Mouse (Mus musculus): ENCODE results near the gene Bcam. TPM values are rescaled to one million over a fixed set of nuclear protein-coding genes. Genes with fewer than 3 reads are reported as not detected.

Bcam gene
- total RNA-seq, 2 experiments from 2014 or later: 18.6 to 19.1 TPM

DNA sequence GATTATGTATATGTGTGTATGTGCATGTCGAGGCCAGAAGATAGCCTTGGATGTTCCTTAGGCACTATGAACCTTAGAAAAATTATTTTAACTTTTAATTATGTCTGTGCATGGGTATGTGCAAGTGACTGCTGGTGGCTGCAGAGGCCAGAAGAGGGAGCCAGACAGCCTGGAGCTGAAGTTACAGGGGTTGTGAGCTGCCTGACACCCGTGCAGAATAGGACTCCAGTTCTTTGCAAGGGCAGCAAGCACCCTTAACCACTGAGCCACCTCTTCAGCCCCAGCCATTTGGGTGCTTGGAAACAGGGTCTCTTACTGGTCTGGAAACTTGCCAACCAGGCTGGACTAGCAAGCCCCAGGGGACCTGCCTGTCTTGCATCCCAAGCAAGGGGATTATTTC lies 15.8 kb downstream of the Bcam start:
- DNase-seq (ENCODE audit: low spot score in 2 of 2): no peak

DNA sequence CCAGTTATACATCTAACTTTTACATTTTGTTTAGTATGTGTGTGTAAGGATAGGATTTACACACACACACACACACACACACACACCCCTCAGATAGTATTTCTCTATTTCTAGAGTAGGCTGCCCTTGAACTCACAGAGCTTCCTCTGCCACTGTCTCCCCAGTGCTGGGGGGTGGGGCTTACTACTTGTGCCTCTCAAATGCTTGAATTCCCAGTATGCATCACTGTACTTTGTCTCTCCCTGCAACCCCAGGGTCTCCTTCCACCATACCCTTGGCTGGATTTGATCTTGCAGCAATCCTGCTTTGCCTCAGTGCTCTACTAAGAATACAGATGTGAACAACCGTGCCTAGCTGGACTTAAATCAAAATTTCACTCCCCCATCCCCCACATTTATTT lies 16.8 kb downstream of the Bcam start:
- no peak for DNase-seq (ENCODE audit: low spot score in 2 of 2)

DNA sequence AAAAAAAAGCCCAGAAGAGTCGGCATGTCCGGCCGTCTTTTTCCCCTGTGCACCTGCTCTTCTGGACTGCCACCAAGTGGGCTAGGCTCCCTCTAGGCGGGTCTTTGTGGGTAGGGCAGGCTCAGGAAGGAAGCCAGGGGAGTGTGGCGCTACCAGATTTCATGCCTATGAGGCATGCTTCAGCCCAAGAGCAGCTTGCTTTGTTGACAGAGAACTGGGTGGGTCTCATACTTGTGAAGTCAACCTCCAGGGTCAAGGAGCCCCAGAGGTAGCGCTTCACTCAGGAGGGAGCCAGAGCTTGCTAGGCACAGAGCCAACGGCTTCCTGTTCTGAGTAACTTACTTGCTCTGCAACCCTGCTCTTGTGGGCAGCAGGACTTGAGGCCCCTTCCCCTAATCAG lies 17.2 kb downstream of the Bcam start:
- DNase-seq (ENCODE audit: low spot score in 2 of 2): no peak

DNA sequence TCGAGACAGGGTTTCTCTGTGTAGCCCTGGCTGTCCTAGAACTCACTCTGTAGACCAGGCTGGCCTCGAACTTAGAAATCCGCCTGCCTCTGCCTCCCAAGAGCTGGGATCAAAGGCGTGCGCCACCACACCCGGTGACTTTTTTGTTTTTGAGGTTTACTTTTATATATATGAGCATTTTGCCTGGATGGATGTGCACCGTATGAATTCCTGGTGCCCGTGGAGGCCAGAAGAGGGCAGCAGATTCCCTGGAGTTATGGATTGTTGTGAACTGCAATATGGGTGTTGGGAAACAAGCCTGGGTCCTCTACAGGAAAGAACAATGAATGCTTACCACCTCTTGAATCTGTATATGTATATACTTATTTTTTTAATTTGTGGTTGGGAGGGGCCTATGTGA lies 18.2 kb downstream of the Bcam start:
- no peak for DNase-seq (ENCODE audit: low spot score in 2 of 2)

DNA sequence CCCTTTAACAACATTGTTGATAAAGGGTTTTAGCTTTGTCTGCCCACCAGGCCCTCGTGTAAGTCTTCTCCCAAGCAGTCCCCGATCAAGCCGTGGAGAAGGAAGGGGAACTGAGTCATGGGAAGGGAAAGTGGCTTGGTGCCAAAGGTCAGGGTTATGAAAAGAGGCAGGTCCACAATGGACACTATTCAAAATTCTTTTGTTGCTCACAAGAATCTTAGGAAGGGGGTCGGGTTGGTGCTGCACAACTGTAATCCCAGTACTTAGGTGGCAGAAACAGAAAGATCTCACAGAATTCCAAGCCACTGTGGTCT lies 19.8 kb downstream of the Bcam start:
- no peak for DNase-seq (ENCODE audit: low spot score in 2 of 2)

DNA sequence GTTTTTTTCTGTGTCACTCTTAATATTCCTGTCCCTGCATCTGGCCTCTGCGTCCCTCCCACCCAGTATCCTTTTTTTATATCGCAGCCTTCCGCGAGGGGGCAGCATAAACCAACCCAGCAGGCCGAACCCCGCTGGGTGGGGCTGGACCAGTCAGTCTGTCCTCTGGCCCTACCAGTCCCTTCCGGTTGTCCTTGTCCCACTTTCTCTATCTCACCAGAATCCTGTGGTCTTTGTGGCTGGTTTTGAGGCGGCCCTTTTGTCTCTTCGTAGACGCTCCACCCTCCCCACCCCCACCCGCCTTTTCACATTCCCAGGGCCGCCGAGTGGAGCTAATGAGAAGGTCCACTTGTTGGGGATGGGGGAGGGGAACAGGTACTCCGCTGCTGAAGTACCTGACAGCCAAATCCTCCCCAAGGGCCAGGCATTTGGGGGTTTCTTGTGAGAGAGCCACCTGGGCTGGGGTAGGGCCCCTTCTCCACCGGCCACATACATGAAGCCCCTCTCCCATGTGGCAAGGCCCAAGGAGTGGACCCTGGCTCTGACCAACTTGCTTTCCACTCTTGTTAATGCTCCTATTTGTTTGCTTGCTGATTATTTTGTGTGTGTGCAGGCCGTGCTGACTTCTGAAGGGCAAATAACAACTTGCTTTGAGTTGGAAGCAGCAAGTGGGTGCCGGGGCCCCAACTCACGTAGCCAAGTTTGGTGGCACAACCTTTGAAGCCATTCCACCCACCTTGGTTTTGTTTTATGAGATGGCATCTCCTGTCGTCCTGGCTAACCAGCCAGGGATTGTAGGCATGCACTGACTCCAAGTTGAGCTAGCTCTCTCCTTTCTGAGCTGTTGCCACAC lies 20.4 kb downstream of the Bcam start, which contains the start of gene Nectin2:
Nectin2 (minus strand) TSS at position 267 of the 853 bp plus-strand sequence.
- DNase-seq (ENCODE audit: low spot score in 2 of 2): peak; percentile 77 to 80

DNA sequence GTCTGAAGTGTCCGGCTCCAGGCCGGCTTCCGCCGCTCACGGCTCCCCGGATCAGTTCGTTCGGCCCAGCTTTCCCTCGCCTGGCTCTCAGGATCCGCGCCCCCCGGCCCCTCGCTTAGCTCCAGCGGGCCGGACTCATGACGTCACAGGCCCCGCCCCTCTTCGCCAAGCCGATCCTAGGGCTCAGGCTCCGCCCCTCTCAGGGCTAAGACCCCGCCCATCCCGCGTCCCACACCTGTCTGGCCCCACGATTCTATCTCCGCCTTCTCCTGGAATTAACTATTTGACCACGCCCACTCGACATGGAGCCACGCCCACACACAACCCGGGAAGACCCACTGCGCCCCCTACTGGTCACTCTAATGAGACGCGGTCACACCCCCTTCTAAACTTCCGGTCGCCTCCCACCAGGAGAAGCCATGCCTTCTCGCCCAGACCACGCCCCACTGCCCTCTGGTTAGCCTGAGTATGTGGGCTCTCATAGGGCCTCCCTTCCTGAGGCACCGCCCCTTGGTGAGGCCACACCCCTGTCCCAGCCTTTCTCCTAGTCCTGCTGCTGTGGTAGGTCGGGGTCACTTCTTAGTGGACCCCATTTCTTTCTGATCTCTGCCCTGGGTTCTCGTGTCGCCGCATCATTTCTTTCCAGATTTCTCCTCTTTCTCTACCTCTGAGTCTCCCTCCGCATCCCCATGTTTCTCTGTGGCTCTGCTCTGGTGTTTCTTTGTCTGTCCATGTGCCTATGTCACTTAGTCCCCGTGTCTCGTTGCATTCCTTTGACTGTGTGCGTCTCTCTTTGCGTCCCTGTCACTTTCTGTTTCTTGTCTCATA lies 21.2 kb downstream of the Bcam start:
- peak; percentile 85 for DNase-seq (ENCODE audit: low spot score in 2 of 2)

DNA sequence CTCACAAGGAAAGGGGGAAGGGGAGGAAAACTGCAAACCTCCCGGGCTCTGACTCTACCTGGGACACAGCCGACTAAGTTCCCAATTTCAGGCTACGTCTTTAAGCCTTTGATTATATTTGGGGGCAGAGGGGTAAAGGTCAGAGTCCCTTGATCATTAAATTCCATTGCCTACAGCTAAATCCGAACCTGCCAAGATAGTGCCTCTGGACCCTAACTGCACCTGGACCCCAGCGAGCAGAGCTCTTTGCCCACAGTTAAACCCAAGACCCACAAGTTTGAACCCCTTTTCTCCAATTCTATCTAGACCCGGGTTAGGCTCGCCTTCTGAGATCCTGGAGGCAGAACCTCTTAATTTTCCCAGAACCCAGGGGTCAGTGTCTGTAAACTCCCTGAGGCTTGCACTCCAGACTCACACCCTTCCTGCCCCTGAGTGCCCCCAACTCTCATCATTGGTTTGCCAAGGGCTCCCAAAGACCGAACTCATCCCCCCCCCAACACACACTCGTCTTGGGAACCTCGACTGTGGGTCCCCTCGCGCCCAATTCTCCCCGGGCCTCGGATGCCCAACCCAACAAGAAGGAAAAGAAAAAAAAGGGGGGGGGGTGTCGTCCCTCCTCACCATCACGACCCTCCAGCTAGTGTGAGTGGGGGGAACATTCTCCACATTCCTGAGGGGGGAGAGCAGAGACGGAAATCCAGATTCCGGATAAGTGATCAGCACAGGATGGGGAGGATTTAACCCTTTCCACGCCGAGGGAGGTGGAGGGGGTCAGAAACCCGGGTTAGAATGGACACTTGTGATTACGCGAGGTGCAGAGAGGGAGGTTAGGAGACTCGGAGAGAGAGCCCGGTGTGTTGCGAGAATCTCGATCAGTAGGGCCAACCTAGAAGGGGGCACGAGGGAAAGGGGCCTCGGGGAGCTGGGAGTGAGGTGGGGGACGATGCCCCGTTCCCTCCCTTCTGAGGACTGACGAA lies 22.3 kb downstream of the Bcam start:
- peak in 1 of 2 experiments; percentile 6 for DNase-seq (ENCODE audit: low spot score in 2 of 2)

DNA sequence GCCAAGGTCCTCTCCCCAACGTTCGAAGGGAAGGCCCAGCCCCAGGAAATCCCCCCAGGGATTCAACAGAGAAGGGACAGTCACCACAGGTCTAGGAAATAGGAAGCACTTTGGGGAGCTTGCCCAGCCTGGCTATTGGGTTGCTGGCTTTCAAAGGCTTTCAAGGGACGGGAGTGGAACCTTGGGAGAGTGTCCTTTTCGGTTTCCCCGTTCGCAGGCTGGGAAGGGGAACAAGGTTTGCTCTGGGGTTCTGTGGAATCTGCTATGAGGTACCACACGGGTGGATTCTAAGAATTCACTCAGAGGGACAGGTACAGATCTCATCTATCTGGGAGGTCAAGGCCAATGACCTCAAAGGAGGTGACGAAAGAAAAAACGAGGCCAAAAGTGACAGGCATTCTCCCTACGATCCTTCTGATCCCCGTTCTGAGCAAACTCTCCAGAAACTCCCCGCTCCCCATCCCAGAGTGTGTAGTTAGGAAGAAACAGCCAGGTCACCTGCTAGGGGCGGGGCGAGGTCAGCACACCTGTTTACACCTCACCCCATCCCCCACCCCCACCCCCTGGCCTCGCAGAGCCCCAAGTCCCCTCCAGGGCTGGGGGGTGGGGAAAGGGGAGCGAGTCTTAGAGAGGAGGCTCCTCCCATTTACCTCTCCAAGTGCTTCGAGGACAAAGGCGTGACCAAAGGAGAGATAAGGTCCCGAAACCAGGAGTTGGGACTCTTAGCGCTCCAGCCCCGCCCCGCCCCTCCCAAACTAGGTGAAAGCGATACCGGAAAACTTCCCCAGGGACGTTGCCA lies 23.2 kb downstream of the Bcam start:
- DNase-seq (ENCODE audit: low spot score in 2 of 2): no peak

DNA sequence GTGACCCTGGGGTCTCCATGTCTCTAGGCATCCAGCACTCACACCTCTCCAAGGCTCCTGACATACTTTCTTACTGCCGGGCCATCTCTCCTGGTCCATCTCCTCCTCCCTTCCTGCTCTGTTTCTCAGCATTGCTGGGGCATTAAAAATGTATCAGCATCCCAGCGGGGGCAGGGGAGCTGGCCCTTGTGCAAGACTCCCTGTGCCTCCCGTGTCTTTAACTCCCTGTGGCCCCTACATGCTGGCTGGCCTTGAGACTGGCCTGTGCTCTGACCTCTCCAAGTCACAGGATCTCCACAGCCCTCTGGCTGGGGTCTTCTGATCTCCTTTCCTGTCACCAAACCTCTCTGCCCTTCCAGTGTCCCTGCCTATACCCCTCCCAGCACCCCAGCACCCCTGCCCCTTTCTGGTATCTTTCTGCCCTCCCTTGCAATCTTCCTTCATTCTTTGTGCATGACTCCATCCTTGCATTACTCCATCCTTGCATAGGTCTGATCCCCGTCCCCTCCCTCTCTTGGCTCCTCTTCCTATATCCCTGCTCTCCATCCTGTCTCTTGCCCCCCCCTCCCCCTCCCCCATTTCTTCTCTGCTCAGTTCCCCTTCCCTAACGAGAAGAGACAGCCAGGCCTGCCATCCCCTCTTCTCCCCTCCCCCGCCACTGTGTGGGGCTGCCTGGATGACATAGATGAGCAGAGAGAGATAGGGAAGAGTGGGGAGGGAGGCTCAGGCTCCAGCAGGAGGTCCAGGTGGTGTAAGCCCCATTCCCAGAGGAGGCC lies 24.2 kb downstream of the Bcam start:
- DNase-seq (ENCODE audit: low spot score in 2 of 2): no peak

DNA sequence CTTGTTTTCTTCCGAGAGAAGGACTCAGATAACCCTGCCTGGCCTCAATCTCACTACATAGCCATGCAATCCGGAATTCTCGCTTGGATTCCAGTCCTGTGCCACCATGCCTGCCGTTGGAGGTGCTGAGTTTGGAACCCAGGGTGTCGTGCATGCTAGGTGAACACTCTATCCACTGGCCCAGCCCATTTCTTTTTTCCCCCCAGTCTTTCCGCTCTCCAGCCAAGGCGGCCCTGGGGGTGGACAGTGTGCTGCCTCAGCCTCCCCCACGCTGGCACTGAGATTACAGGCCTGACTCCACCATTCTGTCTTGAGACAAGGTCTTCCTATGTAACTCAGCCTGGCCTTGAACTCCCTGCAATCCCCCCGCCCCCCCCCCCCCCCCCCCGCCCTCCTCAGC lies 24.8 kb downstream of the Bcam start:
- DNase-seq (ENCODE audit: low spot score in 2 of 2): no peak

DNA sequence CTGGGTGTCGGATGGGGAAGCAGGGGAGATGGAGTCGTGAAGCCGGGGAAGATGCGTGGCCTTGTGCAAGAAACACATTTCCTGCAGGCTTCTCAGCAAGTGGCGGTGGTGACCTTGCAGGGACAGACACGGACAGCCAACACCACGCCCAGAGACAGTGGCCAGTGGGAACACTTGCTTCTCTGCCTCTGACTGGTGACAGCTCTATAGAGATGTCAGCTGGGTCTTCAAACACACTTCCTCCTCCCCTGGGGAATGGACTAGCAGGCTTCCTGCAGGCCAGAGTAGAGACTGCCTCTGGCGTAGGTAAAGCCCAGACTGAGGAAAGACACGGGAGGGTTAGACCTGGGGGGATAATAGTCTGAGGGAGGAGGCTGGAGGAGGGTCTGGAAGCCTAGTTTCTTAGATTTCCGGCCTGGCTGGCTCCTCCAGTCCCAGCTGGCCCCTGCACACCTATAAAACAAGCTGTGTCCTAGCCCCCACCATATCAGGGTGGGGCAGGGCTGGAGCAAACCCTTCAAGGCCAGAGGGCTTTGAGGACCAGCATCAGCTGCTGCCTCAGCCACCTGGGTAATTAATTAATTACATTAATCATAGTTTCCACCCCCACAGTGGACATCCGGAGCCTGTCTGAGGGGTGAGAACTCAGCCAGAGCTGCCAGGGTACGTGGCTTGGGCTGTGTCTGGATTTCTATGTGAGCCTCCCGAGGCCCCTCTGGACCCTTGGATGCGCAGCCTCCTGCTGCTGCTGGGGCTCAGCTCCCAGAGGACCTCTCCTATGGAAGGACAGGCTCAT lies 26.0 kb downstream of the Bcam start:
- no peak for DNase-seq (ENCODE audit: low spot score in 2 of 2)

DNA sequence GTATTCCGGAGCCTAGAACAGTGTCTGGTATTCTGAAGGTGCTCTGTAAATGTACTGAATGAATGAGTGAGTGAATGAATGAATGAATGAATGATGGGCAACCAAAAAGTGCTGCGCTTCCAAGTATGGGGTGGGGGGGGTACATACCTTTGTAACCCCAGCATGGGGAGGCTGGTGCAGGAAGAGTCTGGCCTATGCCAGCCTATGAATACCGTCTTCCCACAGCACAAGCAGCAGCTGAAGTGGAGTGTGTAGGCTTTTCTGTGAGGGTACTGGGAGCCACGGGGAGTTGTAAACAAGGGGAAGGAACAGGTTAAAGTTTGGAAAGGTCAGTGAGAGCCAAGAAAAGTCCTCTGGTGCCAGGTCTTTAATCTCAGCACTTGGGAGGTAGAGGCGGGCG lies 27.0 kb downstream of the Bcam start:
- DNase-seq (ENCODE audit: low spot score in 2 of 2): no peak

DNA sequence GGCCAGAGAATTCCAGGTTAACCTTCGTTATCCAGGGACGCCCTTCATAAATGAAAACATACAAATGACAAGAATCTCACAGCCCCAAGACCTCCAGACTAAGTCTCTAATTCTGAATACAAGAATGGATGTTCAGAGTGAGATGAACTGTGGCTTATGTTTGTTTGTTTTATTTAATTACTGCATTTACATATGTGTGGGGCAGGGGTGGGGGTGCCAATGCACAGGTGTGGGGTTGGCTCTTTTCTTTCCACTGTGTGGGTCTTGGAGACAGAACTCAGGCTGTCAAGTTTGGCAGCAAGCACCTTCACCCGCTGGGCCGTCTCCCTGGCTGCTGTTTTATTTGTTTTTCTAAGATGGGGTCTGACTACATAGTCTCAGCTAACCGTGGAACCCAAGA lies 28.3 kb downstream of the Bcam start:
- no peak for DNase-seq (ENCODE audit: low spot score in 2 of 2)

DNA sequence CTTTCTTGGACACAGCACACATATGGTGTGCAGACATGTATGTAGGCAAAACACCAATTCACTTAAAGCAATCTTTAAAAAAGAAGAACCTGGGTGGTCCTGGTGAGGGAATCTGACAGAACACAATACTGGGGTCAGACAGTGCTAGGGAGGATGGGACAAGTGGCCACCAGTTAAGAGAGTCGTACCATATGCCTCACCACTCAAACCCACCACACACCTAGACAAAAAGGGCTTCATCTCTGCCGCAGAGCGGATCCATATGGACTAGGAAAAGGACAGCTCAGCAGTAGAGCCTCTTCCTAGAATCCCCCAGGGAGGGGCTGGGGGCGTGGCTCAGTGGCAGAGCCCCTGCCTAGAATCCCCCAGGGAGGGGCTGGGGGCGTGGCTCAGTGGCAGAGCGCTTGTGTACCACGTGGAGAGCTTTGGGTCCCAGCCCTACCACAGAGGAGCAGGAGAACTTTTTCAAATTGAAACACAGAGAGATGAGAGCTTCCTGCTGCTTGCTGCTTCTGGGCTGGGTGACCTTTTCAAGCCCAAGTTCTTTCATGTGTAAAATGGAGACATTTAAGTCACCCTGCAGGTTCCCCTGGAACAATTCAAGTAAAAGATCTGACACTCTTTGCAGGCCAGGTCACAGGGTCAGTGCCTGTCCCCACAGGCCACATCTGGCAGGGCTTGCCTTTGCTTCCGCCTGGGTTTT lies 29.3 kb downstream of the Bcam start:
- DNase-seq (ENCODE audit: low spot score in 2 of 2): no peak

DNA sequence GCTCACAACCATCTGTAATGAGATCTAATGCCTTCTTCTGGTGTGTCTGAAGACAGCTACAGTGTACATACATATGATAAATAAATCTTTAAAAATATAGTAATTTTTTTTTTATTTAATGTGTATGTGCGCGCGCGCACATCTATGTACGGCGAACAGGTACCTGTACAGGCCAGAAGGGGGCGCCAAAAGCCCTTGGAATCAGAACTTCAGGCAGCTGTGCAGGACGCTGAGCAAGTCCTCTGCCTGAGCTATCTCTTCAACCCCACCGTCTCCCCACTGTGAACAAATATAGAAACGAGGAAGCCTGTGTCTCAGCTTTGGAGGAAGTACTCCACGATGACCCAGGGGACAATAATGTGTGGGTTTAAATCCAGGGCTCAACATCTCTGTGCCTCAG lies 30.5 kb downstream of the Bcam start:
- no peak for DNase-seq (ENCODE audit: low spot score in 2 of 2)

DNA sequence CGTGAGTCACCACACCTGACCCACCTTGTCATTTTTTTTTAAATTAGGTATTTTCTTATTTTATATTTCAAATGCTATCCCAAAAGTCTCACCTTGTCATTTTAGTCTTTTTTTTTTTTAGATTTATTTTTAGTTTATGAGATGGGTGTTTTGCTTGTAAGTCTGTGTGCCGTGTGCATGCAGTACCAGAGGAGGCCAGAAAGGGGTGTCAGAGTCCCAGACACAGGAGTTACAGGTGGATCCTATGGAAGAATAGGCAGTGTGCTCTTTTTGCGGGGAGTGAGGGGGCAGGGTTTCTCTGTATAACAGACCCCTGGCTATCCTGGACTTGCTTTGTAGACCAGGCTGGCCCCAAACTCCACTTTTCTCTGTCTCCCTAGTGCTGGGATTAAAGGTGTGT lies 32.0 kb downstream of the Bcam start:
- no peak for DNase-seq (ENCODE audit: low spot score in 2 of 2)

DNA sequence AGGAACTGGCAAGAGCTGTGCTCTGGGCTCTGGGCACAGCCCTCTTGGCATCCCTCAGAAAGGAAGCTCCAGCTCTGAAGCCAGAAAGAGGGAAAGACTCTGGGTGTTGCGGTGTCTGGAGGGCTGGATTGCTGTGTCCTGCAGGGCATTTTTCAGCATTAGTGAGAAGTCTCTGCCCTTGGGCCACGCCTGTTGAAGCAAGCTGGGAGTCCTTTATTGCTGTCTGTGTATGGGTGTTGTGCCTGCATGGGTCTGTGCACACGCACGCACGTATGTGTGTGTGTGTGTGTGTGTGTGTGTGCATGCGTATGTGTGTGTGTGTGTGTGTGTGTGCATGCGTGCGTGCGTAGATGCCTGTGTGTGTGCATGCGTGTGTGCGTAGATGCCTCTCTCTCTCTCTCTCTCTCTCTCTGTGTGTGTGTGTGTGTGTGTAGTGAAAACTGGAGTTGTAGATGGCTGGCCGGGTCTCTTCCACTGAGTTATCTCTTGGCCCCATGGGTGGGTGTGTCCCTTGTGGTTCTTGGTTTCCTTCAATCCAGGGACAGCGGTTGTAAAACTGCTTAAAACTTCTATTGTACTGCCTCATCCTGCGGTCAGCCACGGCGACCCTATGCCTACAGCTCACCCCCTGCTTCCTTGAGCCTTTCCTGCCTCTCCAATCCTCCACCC lies 34.3 kb downstream of the Bcam start:
- no peak for DNase-seq (ENCODE audit: low spot score in 2 of 2)
